Mouse (Mus musculus) stomach, postnatal 0 days (tissue): ENCODE measurements around the gene Mastl.

Source experiments
- CTCF ChIP-seq: IDR thresholded peaks from 2 replicates; pipeline ENCODE4 v1.5.1; 2016; ENCODE audit warnings: antibody characterized with exemption, low read depth, mild to moderate bottlenecking, moderate library complexity
- EP300 ChIP-seq: optimal IDR thresholded peaks from 2 replicates; pipeline ENCODE3; 2016; ENCODE audit warnings: antibody characterized with exemption

DNA sequence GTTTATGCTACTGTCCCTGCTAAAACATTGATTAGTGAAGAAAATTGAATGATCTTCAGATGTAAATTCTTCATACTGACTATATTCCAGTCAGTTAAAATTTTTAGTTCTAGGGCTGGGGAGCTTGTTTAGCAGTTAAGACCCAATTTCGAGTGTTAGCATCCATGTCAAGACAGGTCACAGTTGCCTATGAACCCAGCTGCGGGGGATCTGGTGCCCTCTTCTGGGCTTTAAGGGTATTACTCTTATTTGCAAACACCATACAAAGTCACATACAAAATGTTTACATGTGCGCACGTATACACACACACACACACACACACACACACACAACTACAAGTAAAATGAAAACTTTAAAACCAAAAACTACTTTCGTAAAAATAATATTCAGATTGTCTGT is 63.6 kb downstream of the Mastl start:
- peak; percentile 80 for TF ChIP-seq CTCF
- no peak for TF ChIP-seq EP300
